Mouse (Mus musculus) bone marrow macrophage, adult 2 months (primary cell): ENCODE data around the gene Olfr211. TPM values are rescaled to one million over a fixed set of nuclear protein-coding genes. Genes with fewer than 3 reads are reported as not detected.
"Not testable (repeated sequence)": the region's sequence is repeated elsewhere in the genome, so short reads cannot be mapped to it uniquely, and the experiment has no call there.

Experiments
- H3K27ac ChIP-seq: 2 replicates; pipeline ENCODE4 v1.5.1; 2012; ENCODE audit warnings: low read depth, low read length; ENCODE audit not compliant: insufficient read depth
- H3K4me1 ChIP-seq: 2 replicates; pipeline ENCODE4 v1.6.1; 2012; ENCODE audit warnings: low read length; ENCODE audit not compliant: control insufficient read depth, insufficient read depth
- H3K4me3 ChIP-seq: 2 replicates; pipeline ENCODE4 v1.5.1; 2012; ENCODE audit warnings: mild to moderate bottlenecking, low read length, moderate library complexity; ENCODE audit not compliant: insufficient read depth
- CTCF ChIP-seq: IDR thresholded peaks from 2 replicates; pipeline ENCODE4 v1.5.1; 2012; ENCODE audit warnings: low read depth, mild to moderate bottlenecking, low read length, moderate library complexity
- POLR2A ChIP-seq: IDR thresholded peaks from 2 replicates; pipeline ENCODE4 v1.6.1; 2012; ENCODE audit warnings: mild to moderate bottlenecking, low read depth, low read length, borderline replicate concordance
- polyA plus RNA-seq: library from polyadenylated mRNA; stranded (reverse); fragments of >200 nt; gene quantifications from 2 replicates; pipeline ENCODE4 v1.2.4, GENCODE M21; 2012; ENCODE audit not compliant: missing spikeins, insufficient read depth, insufficient read length

Olfr211 gene
- polyA plus RNA-seq, 1 experiment, result not detected

- Histone ChIP-seq H3K27ac (peak overlapping the region; percentile 66), H3K4me3 (no peak overlapping the region), H3K4me1 (peaks cover 24% of the 10 kb centered on the region)
- no peak for TF ChIP-seq CTCF
- no peak for TF ChIP-seq POLR2A
Measured at GRCm38 (mm10) chr6:116486833-116487232, 2.1 kb upstream of the Olfr211 start.

GRCm38 (mm10) chr6:116493742-116494141 is 4.9 kb downstream of the Olfr211 start:
- H3K4me1 ChIP-seq, result peaks cover 8% of the 10 kb centered on the region
- H3K27ac ChIP-seq, result no peak overlapping the region
- TF ChIP-seq POLR2A (no peak), CTCF (no peak)
- no peak overlapping the region for H3K4me3 ChIP-seq

DNA sequence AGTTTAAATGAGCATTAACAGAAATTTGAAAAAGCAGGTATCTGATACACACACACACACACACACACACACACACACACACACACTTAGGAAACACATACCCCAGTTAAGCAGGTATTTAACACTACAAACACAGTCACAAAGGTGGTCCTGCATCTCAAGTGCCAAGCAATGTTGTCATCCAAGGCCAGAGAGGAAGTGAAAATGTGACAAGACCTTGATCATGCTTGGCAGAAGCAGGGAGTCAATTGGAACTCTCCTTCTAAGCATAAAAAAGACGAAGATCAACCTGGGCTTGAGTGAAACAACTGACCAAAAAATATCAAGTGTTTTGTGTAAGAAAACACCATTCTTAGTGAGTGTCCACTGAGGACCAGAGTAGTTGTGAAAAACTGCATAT is 7.1 kb downstream of the Olfr211 start:
- TF ChIP-seq POLR2A (no peak), CTCF (no peak)
- no peak overlapping the region for H3K27ac ChIP-seq

GRCm38 (mm10) chr6:116506302-116507003 is 17.6 kb downstream of the Olfr211 start, which contains the start of gene Olfr212:
Gene Olfr212 (plus strand): TSS chr6:116506516.
- not testable (repeated sequence) for H3K4me3 ChIP-seq, H3K27ac ChIP-seq, H3K4me1 ChIP-seq

More for the DNA sequence above, 7.1 kb downstream of the Olfr211 start:
- H3K4me1 ChIP-seq, result peaks cover 4% of the 10 kb centered on the region
- no peak overlapping the region for H3K4me3 ChIP-seq

- TF ChIP-seq POLR2A (no peak), CTCF (no peak)
Measured at GRCm38 (mm10) chr6:116514832-116515231, 25.9 kb downstream of the Olfr211 start.

DNA sequence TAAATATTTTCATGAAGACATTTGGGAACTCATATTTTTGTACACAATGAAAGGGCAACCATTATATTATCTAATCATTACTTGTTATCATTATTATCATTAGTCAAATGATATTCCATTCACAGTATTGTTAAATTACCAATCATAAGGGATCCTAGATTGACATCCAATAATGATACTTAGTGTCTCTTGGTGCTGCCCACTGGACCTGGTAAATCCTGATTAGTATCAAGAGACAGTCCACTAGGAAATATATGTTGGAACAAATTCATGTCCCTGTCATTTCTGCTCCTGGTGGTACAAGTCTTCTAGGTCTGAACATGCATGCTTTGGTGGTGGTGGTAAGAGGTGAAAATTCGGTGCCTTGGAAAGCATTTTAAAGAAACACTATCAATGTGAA is 49.3 kb downstream of the Olfr211 start, which contains the start of gene Olfr213:
Gene Olfr213 (plus strand): TSS at position 301 of the 400 bp plus-strand sequence.
- no peak within 1 kb of the TSS for H3K4me3 ChIP-seq
- TF ChIP-seq POLR2A, result no peak
- no peak for TF ChIP-seq CTCF
- no peaks in the 10 kb centered on the region for H3K4me1 ChIP-seq
- no peak within 1 kb of the TSS for H3K27ac ChIP-seq

More at GRCm38 (mm10) chr6:116514832-116515231, 25.9 kb downstream of the Olfr211 start:
- Histone ChIP-seq H3K4me1 (no peaks in the 10 kb centered on the region), H3K4me3 (no peak overlapping the region), H3K27ac (no peak overlapping the region)

- H3K27ac ChIP-seq, result no peak overlapping the region
- no peak for TF ChIP-seq CTCF
- TF ChIP-seq POLR2A, result no peak
- no peaks in the 10 kb centered on the region for H3K4me1 ChIP-seq
- no peak overlapping the region for H3K4me3 ChIP-seq
Measured at GRCm38 (mm10) chr6:116542500-116542899, 53.6 kb downstream of the Olfr211 start.

Other genes with a start within 250 kb of the Olfr211 start
- 5.8 and 6.6 TPM in 2 replicates for gene Zfand4, start 224.9 kb upstream of the Olfr211 start, polyA plus RNA-seq
- 32.1 and 33.3 TPM in 2 replicates for gene March8, start 151.1 kb upstream of the Olfr211 start, polyA plus RNA-seq
- 43.6 and 46.3 TPM in 2 replicates for gene Alox5, start 27.9 kb upstream of the Olfr211 start, polyA plus RNA-seq
- gene Olfr212, start 17.4 kb downstream of the Olfr211 start, polyA plus RNA-seq, result not detected in 2 replicates
- not detected in 2 replicates for gene Olfr213, start 49.4 kb downstream of the Olfr211 start, polyA plus RNA-seq
- not detected in 2 replicates for gene Gm5580, start 62.0 kb downstream of the Olfr211 start, polyA plus RNA-seq
- gene Olfr214, start 65.1 kb downstream of the Olfr211 start, polyA plus RNA-seq, result not detected in 2 replicates
- gene Olfr215, start 95.1 kb downstream of the Olfr211 start, polyA plus RNA-seq, result not detected in 2 replicates
- 26.7 and 31.5 TPM in 2 replicates for gene Zfp422, start 139.9 kb downstream of the Olfr211 start, polyA plus RNA-seq
- 0.61 TPM in 1 of 2 replicates, not detected in the other for gene Depp1, start 161.5 kb downstream of the Olfr211 start, polyA plus RNA-seq
- 388 and 401 TPM in 2 replicates for gene Rassf4, start 184.9 kb downstream of the Olfr211 start, polyA plus RNA-seq
- gene Tmem72, start 227.8 kb downstream of the Olfr211 start, polyA plus RNA-seq, result 0.09 TPM in 1 of 2 replicates, not detected in the other